Mouse (Mus musculus): ENCODE measurements around the gene Smco1. TPM values are rescaled to one million over a fixed set of nuclear protein-coding genes. Genes with fewer than 3 reads are reported as not detected.

Gene Smco1
- polyA plus RNA-seq, 1 experiment from 2014 or later = not detected

GRCm38 (mm10) chr16:32303046-32303445, 31.8 kb downstream of the Smco1 start:
- no peaks in the 10 kb centered on the region for H3K27me3 ChIP-seq (replicated peaks; ENCODE audit: insufficient read depth, low read length)
- no peak overlapping the region for H3K9ac ChIP-seq (replicated peaks; ENCODE audit: low read depth)
- TF ChIP-seq EP300 (IDR thresholded peaks at IDR 0.05) (no peak), CTCF (IDR thresholded peaks at IDR 0.05) (no peak)
- ATAC-seq = no peak
- no peak for DNase-seq (ENCODE audit: low spot score)
- no peaks in the 10 kb centered on the region for H3K9me3 ChIP-seq (ENCODE audit: low read length)
- WGBS = 39% methylated on average over 1 of the region's 1 CpGs
- no peaks in the 10 kb centered on the region for H3K4me1 ChIP-seq (ENCODE audit: insufficient read depth, low read depth, low read length)
- H3K36me3 ChIP-seq (ENCODE audit: insufficient read depth, low read length) = peaks cover 14% of the 10 kb centered on the region; the same call in 1 of the 2 replicates
- no peak overlapping the region for H3K27ac ChIP-seq (ENCODE audit: low read length)
- no peak overlapping the region for H3K4me2 ChIP-seq (replicated peaks; ENCODE audit: low read depth, low read length)
- no peak overlapping the region for H3K4me3 ChIP-seq (ENCODE audit: low read depth, low read length)

- Histone ChIP-seq H3K27ac (ENCODE audit: low read length) (no peak overlapping the region), H3K4me1 (ENCODE audit: insufficient read depth, low read depth, low read length) (no peaks in the 10 kb centered on the region), H3K4me3 (ENCODE audit: low read depth, low read length) (no peak overlapping the region), H3K27me3 (replicated peaks; ENCODE audit: insufficient read depth, low read length) (no peaks in the 10 kb centered on the region), H3K4me2 (replicated peaks; ENCODE audit: low read depth, low read length) (no peak overlapping the region), H3K9me3 (ENCODE audit: low read length) (no peaks in the 10 kb centered on the region), H3K9ac (replicated peaks; ENCODE audit: low read depth) (no peak overlapping the region), H3K36me3 (ENCODE audit: insufficient read depth, low read length) (peaks cover 5% of the 10 kb centered on the region; the same call in 1 of the 2 replicates)
- TF ChIP-seq CTCF (IDR thresholded peaks at IDR 0.05) (no peak), EP300 (IDR thresholded peaks at IDR 0.05) (no peak)
- 97% methylated on average over 7 of the region's 7 CpGs for WGBS
- ATAC-seq = no peak
- no peak for DNase-seq (ENCODE audit: low spot score)
Observed at GRCm38 (mm10) chr16:32303886-32304285, 32.6 kb downstream of the Smco1 start.

GRCm38 (mm10) chr16:32311970-32312369, 40.7 kb downstream of the Smco1 start:
- TF ChIP-seq EP300 (IDR thresholded peaks at IDR 0.05) = no peak
- no peak for TF ChIP-seq CTCF (IDR thresholded peaks at IDR 0.05)
- Histone ChIP-seq H3K9me3 (ENCODE audit: low read length) (no peaks in the 10 kb centered on the region), H3K4me3 (ENCODE audit: low read depth, low read length) (no peak overlapping the region), H3K4me1 (ENCODE audit: insufficient read depth, low read depth, low read length) (no peaks in the 10 kb centered on the region), H3K27me3 (replicated peaks; ENCODE audit: insufficient read depth, low read length) (no peaks in the 10 kb centered on the region), H3K27ac (ENCODE audit: low read length) (no peak overlapping the region), H3K4me2 (replicated peaks; ENCODE audit: low read depth, low read length) (no peak overlapping the region), H3K36me3 (ENCODE audit: insufficient read depth, low read length) (no peaks in the 10 kb centered on the region), H3K9ac (replicated peaks; ENCODE audit: low read depth) (no peak overlapping the region)
- DNase-seq (ENCODE audit: low spot score) = no peak
- 71% methylated on average over 4 of the region's 4 CpGs for WGBS
- no peak for ATAC-seq

- TF ChIP-seq EP300 (IDR thresholded peaks at IDR 0.05) (no peak), CTCF (IDR thresholded peaks at IDR 0.05) (no peak)
- Histone ChIP-seq H3K4me2 (replicated peaks; ENCODE audit: low read depth, low read length) (no peak overlapping the region), H3K9ac (replicated peaks; ENCODE audit: low read depth) (no peak overlapping the region), H3K27me3 (replicated peaks; ENCODE audit: insufficient read depth, low read length) (no peaks in the 10 kb centered on the region), H3K27ac (ENCODE audit: low read length) (no peak overlapping the region), H3K36me3 (ENCODE audit: insufficient read depth, low read length) (no peaks in the 10 kb centered on the region), H3K4me1 (ENCODE audit: insufficient read depth, low read depth, low read length) (no peaks in the 10 kb centered on the region), H3K4me3 (ENCODE audit: low read depth, low read length) (no peak overlapping the region), H3K9me3 (ENCODE audit: low read length) (no peaks in the 10 kb centered on the region)
- WGBS = 38% methylated on average over 5 of the region's 5 CpGs
- DNase-seq (ENCODE audit: low spot score) = no peak
- ATAC-seq = no peak
Observed at GRCm38 (mm10) chr16:32312386-32312785, 41.1 kb downstream of the Smco1 start.

- no peak for DNase-seq (ENCODE audit: low spot score)
- TF ChIP-seq CTCF (IDR thresholded peaks at IDR 0.05) = no peak
- no peak for TF ChIP-seq EP300 (IDR thresholded peaks at IDR 0.05)
- ATAC-seq = no peak
- Histone ChIP-seq H3K4me3 (ENCODE audit: low read depth, low read length) (no peak overlapping the region), H3K9ac (replicated peaks; ENCODE audit: low read depth) (no peak overlapping the region), H3K4me2 (replicated peaks; ENCODE audit: low read depth, low read length) (no peak overlapping the region), H3K36me3 (ENCODE audit: insufficient read depth, low read length) (no peaks in the 10 kb centered on the region), H3K27me3 (replicated peaks; ENCODE audit: insufficient read depth, low read length) (no peaks in the 10 kb centered on the region), H3K9me3 (ENCODE audit: low read length) (no peaks in the 10 kb centered on the region), H3K4me1 (ENCODE audit: insufficient read depth, low read depth, low read length) (no peaks in the 10 kb centered on the region), H3K27ac (ENCODE audit: low read length) (no peak overlapping the region)
- 67% methylated on average over 4 of the region's 4 CpGs for WGBS
Observed at GRCm38 (mm10) chr16:32312859-32313258, 41.6 kb downstream of the Smco1 start.

GRCm38 (mm10) chr16:32316601-32317000, 45.3 kb downstream of the Smco1 start:
- Histone ChIP-seq H3K4me3 (ENCODE audit: low read depth, low read length) (no peak overlapping the region), H3K4me1 (ENCODE audit: insufficient read depth, low read depth, low read length) (no peaks in the 10 kb centered on the region), H3K4me2 (replicated peaks; ENCODE audit: low read depth, low read length) (no peak overlapping the region), H3K9ac (replicated peaks; ENCODE audit: low read depth) (no peak overlapping the region), H3K27me3 (replicated peaks; ENCODE audit: insufficient read depth, low read length) (no peaks in the 10 kb centered on the region), H3K9me3 (ENCODE audit: low read length) (no peaks in the 10 kb centered on the region), H3K36me3 (ENCODE audit: insufficient read depth, low read length) (no peaks in the 10 kb centered on the region), H3K27ac (ENCODE audit: low read length) (no peak overlapping the region)
- DNase-seq (ENCODE audit: low spot score) = no peak
- TF ChIP-seq CTCF (IDR thresholded peaks at IDR 0.05) = no peak
- no peak for TF ChIP-seq EP300 (IDR thresholded peaks at IDR 0.05)
- WGBS = 75% methylated on average over 2 of the region's 2 CpGs
- ATAC-seq = no peak

GRCm38 (mm10) chr16:32323953-32324352, 52.7 kb downstream of the Smco1 start:
- 21% methylated on average over 7 of the region's 7 CpGs for WGBS
- Histone ChIP-seq H3K4me2 (replicated peaks; ENCODE audit: low read depth, low read length) (no peak overlapping the region), H3K27ac (ENCODE audit: low read length) (no peak overlapping the region), H3K36me3 (ENCODE audit: insufficient read depth, low read length) (no peaks in the 10 kb centered on the region), H3K9ac (replicated peaks; ENCODE audit: low read depth) (no peak overlapping the region), H3K27me3 (replicated peaks; ENCODE audit: insufficient read depth, low read length) (no peaks in the 10 kb centered on the region), H3K4me3 (ENCODE audit: low read depth, low read length) (no peak overlapping the region), H3K4me1 (ENCODE audit: insufficient read depth, low read depth, low read length) (no peaks in the 10 kb centered on the region), H3K9me3 (ENCODE audit: low read length) (no peaks in the 10 kb centered on the region)
- DNase-seq (ENCODE audit: low spot score) = no peak
- TF ChIP-seq EP300 (IDR thresholded peaks at IDR 0.05) = no peak
- no peak for TF ChIP-seq CTCF (IDR thresholded peaks at IDR 0.05)
- no peak for ATAC-seq

MicroRNA genes within 50 kb of the gene (microRNA counts, 519-probe panel; counts per million panel counts)
- not detected for microRNA mmu-miR-1946a

Small RNA genes within 50 kb of the gene (microRNA-seq; reads per million reads assigned to microRNA genes)
- gene Mir1946a = not detected

Other genes starting within 250 kb of the Smco1 start
- gene Pak2, start 192.1 kb upstream of the Smco1 start, polyA plus RNA-seq (2015; fragmentation: Nextera tagmentation; extraction: Ambion mirVana) = 25.8 and 30.6 TPM in 2 replicates
- gene Pigx, start 171.7 kb upstream of the Smco1 start, polyA plus RNA-seq (2015; fragmentation: Nextera tagmentation; extraction: Ambion mirVana) = 57.7 and 61.4 TPM in 2 replicates
- gene Cep19, start 171.7 kb upstream of the Smco1 start, polyA plus RNA-seq (2015; fragmentation: Nextera tagmentation; extraction: Ambion mirVana) = 17.3 and 21.6 TPM in 2 replicates
- gene Nrros, start 105.9 kb upstream of the Smco1 start, polyA plus RNA-seq (2015; fragmentation: Nextera tagmentation; extraction: Ambion mirVana) = 31.5 and 43.5 TPM in 2 replicates
- 0.18 TPM in 1 of 2 replicates, not detected in the other for gene Bex6, start 91.6 kb upstream of the Smco1 start, polyA plus RNA-seq (2015; fragmentation: Nextera tagmentation; extraction: Ambion mirVana)
- gene Fbxo45, start 24.3 kb upstream of the Smco1 start, polyA plus RNA-seq (2015; fragmentation: Nextera tagmentation; extraction: Ambion mirVana) = 7.9 and 9.2 TPM in 2 replicates
- 15.3 and 16.1 TPM in 2 replicates for gene Wdr53, start 24.2 kb upstream of the Smco1 start, polyA plus RNA-seq (2015; fragmentation: Nextera tagmentation; extraction: Ambion mirVana)
- gene Rnf168, start 6.0 kb downstream of the Smco1 start, polyA plus RNA-seq (2015; fragmentation: Nextera tagmentation; extraction: Ambion mirVana) = 16.5 and 18.6 TPM in 2 replicates
- 12.9 and 13.2 TPM in 2 replicates for gene Ubxn7, start 60.8 kb downstream of the Smco1 start, polyA plus RNA-seq (2015; fragmentation: Nextera tagmentation; extraction: Ambion mirVana)
- gene Tm4sf19, start 129.0 kb downstream of the Smco1 start, polyA plus RNA-seq (2015; fragmentation: Nextera tagmentation; extraction: Ambion mirVana) = not detected in 2 replicates
- gene Tctex1d2, start 148.2 kb downstream of the Smco1 start, polyA plus RNA-seq (2015; fragmentation: Nextera tagmentation; extraction: Ambion mirVana) = 24.0 and 24.6 TPM in 2 replicates
- gene Pcyt1a, start 159.5 kb downstream of the Smco1 start, polyA plus RNA-seq (2015; fragmentation: Nextera tagmentation; extraction: Ambion mirVana) = 44.9 and 48.0 TPM in 2 replicates
- 0.30 and 0.41 TPM in 2 replicates for gene Slc51a, start 216.4 kb downstream of the Smco1 start, polyA plus RNA-seq (2015; fragmentation: Nextera tagmentation; extraction: Ambion mirVana)
- not detected in 2 replicates for gene Zdhhc19, start 224.8 kb downstream of the Smco1 start, polyA plus RNA-seq (2015; fragmentation: Nextera tagmentation; extraction: Ambion mirVana)